Comparison of ENCODE assay signal across 13 mouse cellular contexts in genomic region chr10:116288130-116288529, GRCm38 (mm10). TPM values are rescaled to one million over a fixed set of nuclear protein-coding genes. Genes with fewer than 3 reads are reported as not detected.
DNase-seq lines count a peak whose midpoint lies in the region; ATAC-seq and TF ChIP-seq lines count a peak whose summit lies in the region.
"Had no signal": no experiment of that assay in that cellular context is flagged by ENCODE, and none has a peak within 500 bp of the region (broad histone marks: within the 10 kb centered on the region; RNA-seq: fewer than 3 reads in every experiment).

No protein-coding gene starts in this region.

- no peak for TF ChIP-seq CTCF in liver, postnatal 0 days (IDR thresholded peaks at IDR 0.05; ENCODE audit: low read depth)

- TF ChIP-seq EP300 in liver, postnatal 0 days (IDR thresholded peaks at IDR 0.05; ENCODE audit: low read depth): no peak

- WGBS in liver, postnatal 0 days (ENCODE audit: insufficient replicate concordance): 26% methylated on average over 9 of the region's 9 CpGs
- 30% methylated on average over 9 of the region's 9 CpGs for WGBS in heart, embryonic 15.5 days

- no peak overlapping the region for H3K4me3 ChIP-seq in liver, postnatal 0 days (ENCODE audit: low read depth, low read length)
- H3K4me3 ChIP-seq in heart, embryonic 15.5 days: no peak overlapping the region
- H3K4me3 ChIP-seq: erythroblast, embryonic 14.5 days; limb, embryonic 10.5 days had no signal

- H3K4me2 ChIP-seq in liver, postnatal 0 days (ENCODE audit: low read depth, low read length): no peak overlapping the region
- no peak overlapping the region for H3K4me2 ChIP-seq in heart, embryonic 15.5 days
- H3K4me2 ChIP-seq: hindbrain, embryonic 14.5 days had no signal

- H3K9me3 ChIP-seq in liver, postnatal 0 days (ENCODE audit: low read length): no peaks in the 10 kb centered on the region
- no peaks in the 10 kb centered on the region for H3K9me3 ChIP-seq in heart, embryonic 15.5 days (replicated peaks)
- H3K9me3 ChIP-seq: limb, embryonic 10.5 days had no signal

- H3K36me3 ChIP-seq in liver, postnatal 0 days (replicated peaks; ENCODE audit: insufficient read depth, low read length): no peaks in the 10 kb centered on the region
- H3K36me3 ChIP-seq in heart, embryonic 15.5 days: no peaks in the 10 kb centered on the region
- H3K36me3 ChIP-seq: limb, embryonic 10.5 days had no signal

- no peak overlapping the region for H3K9ac ChIP-seq in liver, postnatal 0 days (replicated peaks)
- H3K9ac ChIP-seq in heart, embryonic 15.5 days: no peak overlapping the region
- H3K9ac ChIP-seq: hindbrain, embryonic 14.5 days had no signal

- no peaks in the 10 kb centered on the region for H3K27me3 ChIP-seq in liver, postnatal 0 days (ENCODE audit: insufficient read depth, low read length)
- H3K27me3 ChIP-seq in heart, embryonic 15.5 days: no peaks in the 10 kb centered on the region

- H3K27ac ChIP-seq in liver, postnatal 0 days (ENCODE audit: low read depth): no peak overlapping the region
- H3K27ac ChIP-seq in heart, embryonic 15.5 days: peak overlapping the region; percentile 22; the same call in 1 of the 2 replicates
- H3K27ac ChIP-seq: hindbrain, embryonic 14.5 days; limb, embryonic 10.5 days had no signal

- peak; percentile 19 for DNase-seq in liver
- DNase-seq in liver, postnatal 0 days: no peak
- peak; percentile 36 to 64 for DNase-seq in kidney, postnatal 4 days
- DNase-seq in frontal cortex, adult 2 months (ENCODE audit: extremely low spot score in 1 of 2, low spot score in 1 of 2): no peak
- no peak for DNase-seq in right cerebral cortex, adult 18-20 months
- DNase-seq in frontal cortex, postnatal 14 days (ENCODE audit: low spot score in 2 of 2): no peak
- DNase-seq: cerebellum, adult 11 months had no signal

- ATAC-seq in liver, postnatal 0 days: no peak
- ATAC-seq in heart, embryonic 15.5 days (replicated peaks; ENCODE audit: insufficient number of reproducible peaks, insufficient read depth, low FRiP score, low read depth): no peak
- ATAC-seq in megakaryocyte progenitor cell, adult 5-6 weeks (replicated peaks; ENCODE audit: poor library complexity): peak; percentile 68

- H3K4me1 ChIP-seq in liver, postnatal 0 days (ENCODE audit: insufficient read depth): no peaks in the 10 kb centered on the region
- H3K4me1 ChIP-seq in heart, embryonic 15.5 days (replicated peaks): no peaks in the 10 kb centered on the region
- H3K4me1 ChIP-seq: limb, embryonic 10.5 days had no signal

RNA-seq across cellular contexts. Expression of gene Ptprb, which starts 12.8 kb away (rescaled TPM):
- polyA plus RNA-seq in liver, postnatal 0 days (2015; fragmentation: Nextera tagmentation; extraction: Ambion mirVana): 2.5 and 3.1 TPM in 2 replicates
- polyA plus RNA-seq in heart, embryonic 15.5 days (2015; fragmentation: Nextera tagmentation; extraction: Ambion mirVana): 6.6 and 7.4 TPM in 2 replicates
- total RNA-seq in megakaryocyte progenitor cell, adult 5-6 weeks (2015): 0.02 TPM in 1 of 2 replicates, not detected in the other
- not detected in 2 replicates for total RNA-seq in megakaryocyte progenitor cell, adult 5-6 weeks (2017)
- 9.5 and 10.9 TPM in 2 replicates for polyA plus RNA-seq in frontal cortex, adult 2 months (2012; rRNA removed)
- total RNA-seq: MEL had no signal

Comparison
In these comparisons a context has a peak if more than half of its experiments do, and no peak if none do; other contexts are left out.
1. DNase-seq: peak in liver (single experiment) and kidney, postnatal 4 days (2 of 2); none in liver, postnatal 0 days (single experiment), frontal cortex, adult 2 months (0 of 2), right cerebral cortex, adult 18-20 months (single experiment) and frontal cortex, postnatal 14 days (0 of 2).